ENCODE assay signal across 10 mouse cellular contexts in the genomic region with DNA sequence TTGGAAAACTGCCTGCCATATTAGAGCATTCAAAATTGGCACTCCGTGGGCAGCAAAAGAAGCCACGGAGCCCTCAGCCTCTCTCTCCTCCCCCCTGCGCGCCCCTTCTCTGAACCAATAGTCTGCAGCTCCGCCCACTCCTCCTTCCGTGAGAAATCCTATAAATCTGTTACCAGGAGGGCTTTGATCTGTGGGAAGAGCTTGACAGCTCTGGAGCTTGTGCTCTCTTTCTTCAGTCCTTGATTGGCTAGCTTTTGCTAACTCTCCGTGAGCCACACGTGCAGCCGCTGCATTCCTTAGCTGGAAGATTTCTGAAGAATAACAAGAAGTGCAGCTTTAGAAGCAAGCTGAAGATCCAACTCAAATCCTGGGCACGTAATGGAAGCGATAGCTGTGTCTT. TPM values are rescaled to one million over a fixed set of nuclear protein-coding genes. Genes with fewer than 3 reads are reported as not detected.
DNase-seq lines count a peak whose midpoint lies in the region; ATAC-seq lines count a peak whose summit lies in the region.
"Had no signal": no experiment of that assay in that cellular context is flagged by ENCODE, and none has a peak within 500 bp of the region (broad histone marks: within the 10 kb centered on the region; RNA-seq: fewer than 3 reads in every experiment).

No protein-coding gene starts in this region.

- peak; percentile 5 for DNase-seq in heart, postnatal 4 days
- DNase-seq in heart, postnatal 36 days: no peak
- DNase-seq in gastrocnemius, postnatal 25 days: no peak
- no peak for DNase-seq in thymus, adult 18-20 months
- DNase-seq in heart, embryonic 10.5 days (ENCODE audit: low spot score): no peak

- intact Hi-C loops in heart, postnatal 36 days (cut with DNase I): no loop called here

- no peak overlapping the region for H3K4me3 ChIP-seq in embryonic facial prominence, embryonic 12.5 days
- no peak overlapping the region for H3K4me3 ChIP-seq in kidney, embryonic 15.5 days (replicated peaks)
- H3K4me3 ChIP-seq in neural tube, embryonic 13.5 days: no peak overlapping the region
- H3K4me3 ChIP-seq in heart, embryonic 10.5 days: no peak overlapping the region
- H3K4me3 ChIP-seq: limb, embryonic 15.5 days had no signal

- H3K9ac ChIP-seq in embryonic facial prominence, embryonic 12.5 days: no peak overlapping the region
- H3K9ac ChIP-seq in kidney, embryonic 15.5 days: no peak overlapping the region
- H3K9ac ChIP-seq in neural tube, embryonic 13.5 days: no peak overlapping the region
- H3K9ac ChIP-seq: limb, embryonic 15.5 days had no signal

- H3K27ac ChIP-seq in embryonic facial prominence, embryonic 12.5 days: no peak overlapping the region
- no peak overlapping the region for H3K27ac ChIP-seq in kidney, embryonic 15.5 days
- no peak overlapping the region for H3K27ac ChIP-seq in neural tube, embryonic 13.5 days (replicated peaks)
- H3K27ac ChIP-seq in heart, embryonic 10.5 days: no peak overlapping the region
- H3K27ac ChIP-seq: limb, embryonic 15.5 days had no signal

- WGBS in embryonic facial prominence, embryonic 12.5 days: 16% methylated on average over 11 of the region's 11 CpGs
- 11% methylated on average over 10 of the region's 11 CpGs for WGBS in kidney, embryonic 15.5 days
- WGBS in neural tube, embryonic 13.5 days: 16% methylated on average over 10 of the region's 11 CpGs
- WGBS in heart, embryonic 10.5 days: 16% methylated on average over 11 of the region's 11 CpGs

- ATAC-seq in embryonic facial prominence, embryonic 12.5 days (ENCODE audit: insufficient number of reproducible peaks, insufficient read depth, low FRiP score, low TSS enrichment): peak; percentile 64; the same call in 1 of the 2 replicates
- ATAC-seq in kidney, embryonic 15.5 days (replicated peaks; ENCODE audit: low FRiP score): peak; percentile 92
- peak; percentile 94 for ATAC-seq in neural tube, embryonic 13.5 days (ENCODE audit: low read depth)

- H3K4me2 ChIP-seq in embryonic facial prominence, embryonic 12.5 days (replicated peaks): no peak overlapping the region
- peak overlapping the region; percentile 31; the same call in 1 of the 2 replicates for H3K4me2 ChIP-seq in kidney, embryonic 15.5 days
- H3K4me2 ChIP-seq in neural tube, embryonic 13.5 days: peak overlapping the region; percentile 37
- H3K4me2 ChIP-seq: limb, embryonic 15.5 days had no signal

- H3K27me3 ChIP-seq in embryonic facial prominence, embryonic 12.5 days: peaks cover 13% of the 10 kb centered on the region; the same call in 1 of the 2 replicates
- peaks cover 42% of the 10 kb centered on the region for H3K27me3 ChIP-seq in kidney, embryonic 15.5 days
- H3K27me3 ChIP-seq in neural tube, embryonic 13.5 days: peaks cover 15% of the 10 kb centered on the region
- peaks cover 8% of the 10 kb centered on the region for H3K27me3 ChIP-seq in heart, embryonic 10.5 days (ENCODE audit: insufficient read depth, poor library complexity, severe bottlenecking)

- H3K36me3 ChIP-seq in embryonic facial prominence, embryonic 12.5 days: no peaks in the 10 kb centered on the region
- H3K36me3 ChIP-seq in kidney, embryonic 15.5 days: no peaks in the 10 kb centered on the region
- H3K36me3 ChIP-seq in neural tube, embryonic 13.5 days: no peaks in the 10 kb centered on the region
- no peaks in the 10 kb centered on the region for H3K36me3 ChIP-seq in heart, embryonic 10.5 days
- H3K36me3 ChIP-seq: limb, embryonic 15.5 days had no signal

- H3K4me1 ChIP-seq in embryonic facial prominence, embryonic 12.5 days: no peaks in the 10 kb centered on the region
- H3K4me1 ChIP-seq in kidney, embryonic 15.5 days: no peaks in the 10 kb centered on the region
- H3K4me1 ChIP-seq in neural tube, embryonic 13.5 days (replicated peaks): no peaks in the 10 kb centered on the region; the same call in 1 of the 2 replicates
- no peaks in the 10 kb centered on the region for H3K4me1 ChIP-seq in heart, embryonic 10.5 days
- H3K4me1 ChIP-seq: limb, embryonic 15.5 days had no signal

- no peaks in the 10 kb centered on the region for H3K9me3 ChIP-seq in embryonic facial prominence, embryonic 12.5 days
- H3K9me3 ChIP-seq in kidney, embryonic 15.5 days (replicated peaks): no peaks in the 10 kb centered on the region
- no peaks in the 10 kb centered on the region for H3K9me3 ChIP-seq in neural tube, embryonic 13.5 days
- no peaks in the 10 kb centered on the region for H3K9me3 ChIP-seq in heart, embryonic 10.5 days
- H3K9me3 ChIP-seq: limb, embryonic 15.5 days had no signal

RNA-seq across cellular contexts. Expression of a gene that starts 2.6 kb away (rescaled TPM):
- total RNA-seq in heart, postnatal 4 days (2021): not detected
- not detected for total RNA-seq in heart, postnatal 36 days (2021)
- polyA plus RNA-seq in embryonic facial prominence, embryonic 12.5 days (2016; fragmentation: Nextera tagmentation; extraction: Ambion mirVana): not detected in 2 replicates
- polyA plus RNA-seq in kidney, embryonic 15.5 days (2015; fragmentation: Nextera tagmentation; extraction: Ambion mirVana): not detected in 2 replicates
- 0.04 and 0.06 TPM in 2 replicates for polyA plus RNA-seq in neural tube, embryonic 13.5 days (2015; fragmentation: Nextera tagmentation; extraction: Ambion mirVana)
- total RNA-seq in gastrocnemius, postnatal 25 days (2021): not detected
- not detected in 2 replicates for polyA plus RNA-seq in heart, embryonic 10.5 days (2016; fragmentation: Nextera tagmentation; extraction: Ambion mirVana)
- polyA plus RNA-seq: limb, embryonic 15.5 days; stomach, embryonic 14.5 days had no signal
